Comparison of ENCODE assay signal across 8 mouse cellular contexts in genomic region chr10:41271860-41272259, GRCm38 (mm10). TPM values are rescaled to one million over a fixed set of nuclear protein-coding genes. Genes with fewer than 3 reads are reported as not detected.
DNase-seq lines count a peak whose midpoint lies in the region; ATAC-seq and TF ChIP-seq lines count a peak whose summit lies in the region.
"Had no signal": no experiment of that assay in that cellular context is flagged by ENCODE, and none has a peak within 500 bp of the region (broad histone marks: within the 10 kb centered on the region; RNA-seq: fewer than 3 reads in every experiment).

No protein-coding gene starts in this region.

- no peak overlapping the region for H3K4me2 ChIP-seq in hindbrain, embryonic 11.5 days (replicated peaks; ENCODE audit: low read depth, low read length)
- H3K4me2 ChIP-seq in hindbrain, embryonic 16.5 days (ENCODE audit: low read length), result no peak overlapping the region
- no peak overlapping the region for H3K4me2 ChIP-seq in midbrain, postnatal 0 days (ENCODE audit: low read depth, low read length, poor library complexity, severe bottlenecking)
- H3K4me2 ChIP-seq in midbrain, embryonic 16.5 days (ENCODE audit: low read length), result no peak overlapping the region
- H3K4me2 ChIP-seq: liver, embryonic 15.5 days had no signal

- H3K36me3 ChIP-seq in hindbrain, embryonic 11.5 days (ENCODE audit: control insufficient read depth, insufficient read depth, low read length), result no peaks in the 10 kb centered on the region
- H3K36me3 ChIP-seq in hindbrain, embryonic 16.5 days (ENCODE audit: control insufficient read depth, insufficient read depth, low read length), result peaks cover 6% of the 10 kb centered on the region; the same call in 1 of the 2 replicates
- H3K36me3 ChIP-seq in midbrain, postnatal 0 days (ENCODE audit: insufficient read depth, low read length), result no peaks in the 10 kb centered on the region; the same call in 1 of the 2 replicates
- no peaks in the 10 kb centered on the region for H3K36me3 ChIP-seq in midbrain, embryonic 16.5 days (ENCODE audit: control insufficient read depth, insufficient read depth, low read length)
- H3K36me3 ChIP-seq in small intestine, adult 2 months (ENCODE audit: control insufficient read depth, insufficient read depth, low read length), result peaks cover 15% of the 10 kb centered on the region
- H3K36me3 ChIP-seq: liver, embryonic 15.5 days had no signal

- peak; percentile 57 for DNase-seq in hindbrain, embryonic 11.5 days (ENCODE audit: low spot score)
- DNase-seq in midbrain, postnatal 0 days (ENCODE audit: low spot score), result peak; percentile 59
- no peak for DNase-seq in thymus, postnatal 14 days

- H3K4me3 ChIP-seq in hindbrain, embryonic 11.5 days (ENCODE audit: low read depth, low read length), result no peak overlapping the region
- H3K4me3 ChIP-seq in hindbrain, embryonic 16.5 days (ENCODE audit: low read length), result no peak overlapping the region
- H3K4me3 ChIP-seq in midbrain, postnatal 0 days (ENCODE audit: low read depth, low read length), result no peak overlapping the region
- no peak overlapping the region for H3K4me3 ChIP-seq in midbrain, embryonic 16.5 days (ENCODE audit: low read depth, low read length)
- no peak overlapping the region for H3K4me3 ChIP-seq in bone marrow, adult 2 months (replicated peaks; ENCODE audit: control insufficient read depth, low read depth, low read length)
- no peak overlapping the region for H3K4me3 ChIP-seq in small intestine, adult 2 months (ENCODE audit: low read depth, low read length)
- H3K4me3 ChIP-seq: liver, embryonic 15.5 days had no signal

- TF ChIP-seq CTCF in midbrain, postnatal 0 days (IDR thresholded peaks at IDR 0.05), result peak; percentile 75
- TF ChIP-seq CTCF in bone marrow, adult 2 months (IDR thresholded peaks at IDR 0.05; ENCODE audit: control insufficient read depth, insufficient read depth, low read length), result peak; percentile 29; the same call in 1 of the 2 replicates
- TF ChIP-seq CTCF in small intestine, adult 2 months (IDR thresholded peaks at IDR 0.05; ENCODE audit: extremely low read depth, insufficient read length, insufficient replicate concordance, low read depth, low read length), result peak; percentile 45; the same call in 1 of the 2 replicates

- H3K9ac ChIP-seq in hindbrain, embryonic 11.5 days (ENCODE audit: low read depth, low read length), result no peak overlapping the region
- H3K9ac ChIP-seq in hindbrain, embryonic 16.5 days (ENCODE audit: low read depth, low read length), result no peak overlapping the region
- H3K9ac ChIP-seq in midbrain, postnatal 0 days (replicated peaks; ENCODE audit: low read length, poor library complexity, severe bottlenecking), result no peak overlapping the region
- H3K9ac ChIP-seq in midbrain, embryonic 16.5 days (ENCODE audit: low read depth, low read length), result no peak overlapping the region
- H3K9ac ChIP-seq: liver, embryonic 15.5 days had no signal

- H3K27me3 ChIP-seq in hindbrain, embryonic 11.5 days (ENCODE audit: control insufficient read depth, insufficient read depth, low read length), result no peaks in the 10 kb centered on the region
- H3K27me3 ChIP-seq in hindbrain, embryonic 16.5 days (replicated peaks; ENCODE audit: control insufficient read depth, insufficient read depth, low read length), result no peaks in the 10 kb centered on the region
- H3K27me3 ChIP-seq in midbrain, postnatal 0 days (ENCODE audit: insufficient read depth, low read length), result no peaks in the 10 kb centered on the region
- no peaks in the 10 kb centered on the region for H3K27me3 ChIP-seq in midbrain, embryonic 16.5 days (ENCODE audit: control insufficient read depth, insufficient read depth, low read depth, low read length)
- no peaks in the 10 kb centered on the region for H3K27me3 ChIP-seq in small intestine, adult 2 months (ENCODE audit: control insufficient read depth, insufficient read depth, low read length)
- H3K27me3 ChIP-seq: liver, embryonic 15.5 days had no signal

- no peak for ATAC-seq in hindbrain, embryonic 11.5 days (ENCODE audit: low FRiP score)
- ATAC-seq in hindbrain, embryonic 16.5 days, result no peak
- ATAC-seq in midbrain, postnatal 0 days (ENCODE audit: low FRiP score), result no peak
- ATAC-seq in midbrain, embryonic 16.5 days, result no peak

- WGBS in hindbrain, embryonic 11.5 days, result 45% methylated on average over 7 of the region's 7 CpGs
- 46% methylated on average over 7 of the region's 7 CpGs for WGBS in hindbrain, embryonic 16.5 days
- WGBS in midbrain, postnatal 0 days, result 44% methylated on average over 7 of the region's 7 CpGs
- WGBS in midbrain, embryonic 16.5 days, result 46% methylated on average over 7 of the region's 7 CpGs
- WGBS in bone marrow, adult 2 months, result 83% methylated on average over 7 of the region's 7 CpGs
- WGBS in small intestine, adult 2 months, result 69% methylated on average over 7 of the region's 7 CpGs

- no peaks in the 10 kb centered on the region for H3K4me1 ChIP-seq in hindbrain, embryonic 11.5 days (replicated peaks; ENCODE audit: control insufficient read depth, insufficient read depth, low read length)
- no peaks in the 10 kb centered on the region for H3K4me1 ChIP-seq in hindbrain, embryonic 16.5 days (ENCODE audit: control insufficient read depth, insufficient read depth, low read depth, low read length)
- H3K4me1 ChIP-seq in midbrain, postnatal 0 days (ENCODE audit: insufficient read depth, low read length), result no peaks in the 10 kb centered on the region
- no peaks in the 10 kb centered on the region for H3K4me1 ChIP-seq in midbrain, embryonic 16.5 days (ENCODE audit: control insufficient read depth, insufficient read depth, low read length)
- H3K4me1 ChIP-seq in bone marrow, adult 2 months (ENCODE audit: control insufficient read depth, insufficient read depth, low read length), result no peaks in the 10 kb centered on the region
- no peaks in the 10 kb centered on the region for H3K4me1 ChIP-seq in small intestine, adult 2 months (ENCODE audit: control insufficient read depth, insufficient read depth, insufficient read length, low read length)
- H3K4me1 ChIP-seq: liver, embryonic 15.5 days had no signal

- no peak overlapping the region for H3K27ac ChIP-seq in hindbrain, embryonic 11.5 days (ENCODE audit: low read depth, low read length)
- no peak overlapping the region for H3K27ac ChIP-seq in hindbrain, embryonic 16.5 days (ENCODE audit: low read depth, low read length)
- H3K27ac ChIP-seq in midbrain, postnatal 0 days (ENCODE audit: low read depth, low read length), result no peak overlapping the region
- no peak overlapping the region for H3K27ac ChIP-seq in midbrain, embryonic 16.5 days (ENCODE audit: low read length)
- no peak overlapping the region for H3K27ac ChIP-seq in bone marrow, adult 2 months (ENCODE audit: control insufficient read depth, insufficient read depth, low read depth, low read length, poor library complexity)
- no peak overlapping the region for H3K27ac ChIP-seq in small intestine, adult 2 months (ENCODE audit: insufficient read depth, low read depth, low read length)
- H3K27ac ChIP-seq: liver, embryonic 15.5 days had no signal

- no peak for TF ChIP-seq POLR2A in bone marrow, adult 2 months (IDR thresholded peaks at IDR 0.05; ENCODE audit: borderline replicate concordance, control insufficient read depth, low read depth, low read length)
- no peak for TF ChIP-seq POLR2A in small intestine, adult 2 months (IDR thresholded peaks at IDR 0.05; ENCODE audit: low read depth, low read length)

- H3K9me3 ChIP-seq in hindbrain, embryonic 11.5 days (ENCODE audit: control insufficient read depth, low read length), result no peaks in the 10 kb centered on the region
- H3K9me3 ChIP-seq in hindbrain, embryonic 16.5 days (ENCODE audit: control insufficient read depth, low read length), result no peaks in the 10 kb centered on the region
- no peaks in the 10 kb centered on the region for H3K9me3 ChIP-seq in midbrain, postnatal 0 days (ENCODE audit: low read length)
- H3K9me3 ChIP-seq in midbrain, embryonic 16.5 days (replicated peaks; ENCODE audit: control insufficient read depth, low read length, poor library complexity, severe bottlenecking), result no peaks in the 10 kb centered on the region
- H3K9me3 ChIP-seq: liver, embryonic 15.5 days had no signal

RNA-seq across cellular contexts. Expression of gene Fig4, which starts 31.2 kb away (rescaled TPM):
- 23.3 and 26.8 TPM in 2 replicates for polyA plus RNA-seq in hindbrain, embryonic 11.5 days (2014; fragmentation: Nextera tagmentation; extraction: Ambion mirVana)
- polyA plus RNA-seq in hindbrain, embryonic 16.5 days (2015; fragmentation: Nextera tagmentation; extraction: Ambion mirVana), result 31.2 and 32.1 TPM in 2 replicates
- total RNA-seq in midbrain, postnatal 0 days (2014; rRNA removed), result 30.1 and 36.4 TPM in 2 replicates
- polyA plus RNA-seq in midbrain, postnatal 0 days (2015; fragmentation: Nextera tagmentation; extraction: Ambion mirVana), result 31.0 and 32.9 TPM in 2 replicates
- polyA plus RNA-seq in midbrain, embryonic 16.5 days (2015; fragmentation: Nextera tagmentation; extraction: Ambion mirVana), result 31.6 and 32.5 TPM in 2 replicates
- 3.0 and 6.4 TPM in 2 replicates for polyA plus RNA-seq in bone marrow, adult 2 months (2011; ENCODE audit: insufficient read depth, insufficient read length, low replicate concordance, missing spikeins)
- polyA plus RNA-seq in small intestine, adult 2 months (2012; rRNA removed), result 3.8 and 7.6 TPM in 2 replicates

RNA-seq across cellular contexts. Expression of gene Ak9, which starts 31.9 kb away (rescaled TPM):
- 0.25 and 0.46 TPM in 2 replicates for polyA plus RNA-seq in hindbrain, embryonic 11.5 days (2014; fragmentation: Nextera tagmentation; extraction: Ambion mirVana)
- 0.24 TPM in 2 replicates for polyA plus RNA-seq in hindbrain, embryonic 16.5 days (2015; fragmentation: Nextera tagmentation; extraction: Ambion mirVana)
- 0.11 and 0.14 TPM in 2 replicates for total RNA-seq in midbrain, postnatal 0 days (2014; rRNA removed)
- 0.16 and 0.19 TPM in 2 replicates for polyA plus RNA-seq in midbrain, postnatal 0 days (2015; fragmentation: Nextera tagmentation; extraction: Ambion mirVana)
- polyA plus RNA-seq in midbrain, embryonic 16.5 days (2015; fragmentation: Nextera tagmentation; extraction: Ambion mirVana), result 0.16 and 0.28 TPM in 2 replicates
- 0.22 TPM in 1 of 2 replicates, not detected in the other for polyA plus RNA-seq in bone marrow, adult 2 months (2011; ENCODE audit: insufficient read depth, insufficient read length, low replicate concordance, missing spikeins)
- polyA plus RNA-seq in small intestine, adult 2 months (2012; rRNA removed), result not detected in 2 replicates
- polyA plus RNA-seq: liver, embryonic 15.5 days had no signal
